Mouse (Mus musculus) G1E (cell line): Measurements from ENCODE around the gene Gm5475. TPM values are rescaled to one million over a fixed set of nuclear protein-coding genes. Genes with fewer than 3 reads are reported as not detected.
A peak's percentile ranks its signal among the peaks of the same experiment; 100 is the strongest.

Source experiments
- ATAC-seq: 2 replicates; pipeline ENCODE4 v1.8.0; 2016; ENCODE audit warnings: mild to moderate bottlenecking; ENCODE audit not compliant: insufficient number of reproducible peaks, poor library complexity, low FRiP score, severe bottlenecking; ENCODE audit errors: extremely low read depth
- DNase-seq: peaks from one replicate; pipeline ENCODE4 v3.0.0; 2012; ENCODE audit warnings: low spot score
- H3K27me3 ChIP-seq: 2 replicates; pipeline ENCODE4 v1.6.1; 2012; ENCODE audit warnings: mild to moderate bottlenecking, low read length, inconsistent platforms; ENCODE audit not compliant: insufficient read depth
- H3K36me3 ChIP-seq: replicated peaks from 2 replicates; pipeline ENCODE3; 2012; ENCODE audit warnings: mild to moderate bottlenecking, inconsistent platforms
- H3K4me1 ChIP-seq: 2 replicates; pipeline ENCODE4 v1.6.1; 2012; ENCODE audit warnings: low read depth, low read length, inconsistent platforms, mixed read lengths; ENCODE audit not compliant: insufficient read depth
- H3K4me3 ChIP-seq: 2 replicates; pipeline ENCODE4 v1.5.1; 2012; ENCODE audit warnings: low read depth, mild to moderate bottlenecking, inconsistent platforms, low read length, moderate library complexity, mixed read lengths
- H3K9me3 ChIP-seq: replicated peaks from 2 replicates; pipeline ENCODE4 v1.6.1; 2012; ENCODE audit warnings: inconsistent platforms
- CTCF ChIP-seq: IDR thresholded peaks from 2 replicates; pipeline ENCODE4 v1.5.1; 2012; ENCODE audit warnings: low read depth, low read length, inconsistent platforms, mixed read lengths
- GATA1 ChIP-seq: IDR thresholded peaks from 2 replicates; pipeline ENCODE4 v1.6.1; 2012; ENCODE audit warnings: borderline replicate concordance, low read length, inconsistent platforms, mixed read lengths
- GATA2 ChIP-seq: IDR thresholded peaks from 2 replicates; pipeline ENCODE4 v1.6.1; 2012; ENCODE audit warnings: low read depth, low read length, inconsistent platforms, borderline replicate concordance
- POLR2AphosphoS5 ChIP-seq: IDR thresholded peaks from 2 replicates; pipeline ENCODE4 v1.6.1; 2012; ENCODE audit warnings: low read depth, low read length, inconsistent platforms; ENCODE audit not compliant: insufficient replicate concordance
- TAL1 ChIP-seq: conservative IDR thresholded peaks from 2 replicates; pipeline ENCODE4 v1.6.1; 2012; ENCODE audit warnings: low read depth, low read length, inconsistent platforms, mixed read lengths
- polyA plus RNA-seq: library from polyadenylated mRNA; stranded (reverse); fragments of >175 nt; gene quantifications from 2 replicates; pipeline ENCODE4 v1.2.3, GENCODE M21; 2012
- total RNA-seq, 2 experiments: library from RNA; stranded (forward) in 1 of 2; stranded (reverse) in 1 of 2; fragments of 200-1000 nt in 1 of 2; fragments of >200 nt in 1 of 2; fragmentation: Nextera tagmentation in 1 of 2; gene quantifications; 2 replicates each; pipeline ENCODE4 v1.2.3; 2014 to 2017

Gm5475 gene
- total and polyA plus RNA-seq, 3 experiments = 0.05 TPM; not detected in 2

- DNase-seq (no peak), ATAC-seq (no peak)
- Histone ChIP-seq H3K4me1 (peaks cover 69% of the 10 kb centered on the region), H3K4me3 (no peak overlapping the region), H3K9me3 (peaks cover 5% of the 10 kb centered on the region; the same call in 1 of the 2 replicates), H3K27me3 (no peaks in the 10 kb centered on the region), H3K36me3 (no peaks in the 10 kb centered on the region)
- no peak for TF ChIP-seq GATA2
- no peak for TF ChIP-seq GATA1
- TF ChIP-seq TAL1 = no peak
- TF ChIP-seq CTCF = no peak
- no peak for TF ChIP-seq POLR2AphosphoS5
These were observed 14.2 kb downstream of the Gm5475 start for GRCm38 (mm10) chr15:100436112-100436511.

- no peak overlapping the region for H3K4me3 ChIP-seq
- peaks cover 73% of the 10 kb centered on the region for H3K4me1 ChIP-seq
- TF ChIP-seq TAL1 = no peak
- TF ChIP-seq POLR2AphosphoS5 = no peak
- TF ChIP-seq GATA2 = no peak
- TF ChIP-seq CTCF = no peak
- no peak for TF ChIP-seq GATA1
- DNase-seq = no peak
- no peaks in the 10 kb centered on the region for H3K27me3 ChIP-seq
- H3K9me3 ChIP-seq = peaks cover 5% of the 10 kb centered on the region; the same call in 1 of the 2 replicates
- H3K36me3 ChIP-seq = no peaks in the 10 kb centered on the region
- ATAC-seq = no peak
These were observed 14.6 kb downstream of the Gm5475 start for GRCm38 (mm10) chr15:100436518-100436917.

GRCm38 (mm10) chr15:100443126-100443922, 21.4 kb downstream of the Gm5475 start:
- H3K27me3 ChIP-seq = no peaks in the 10 kb centered on the region
- no peaks in the 10 kb centered on the region for H3K36me3 ChIP-seq
- peak overlapping the region; percentile 61; the same call in 1 of the 2 replicates for H3K4me3 ChIP-seq
- H3K9me3 ChIP-seq = no peaks in the 10 kb centered on the region
- peak; percentile 74 for ATAC-seq
- peak; percentile 76 for DNase-seq
- TF ChIP-seq CTCF = no peak
- peaks cover 61% of the 10 kb centered on the region for H3K4me1 ChIP-seq

- Histone ChIP-seq H3K27me3 (no peaks in the 10 kb centered on the region), H3K4me3 (no peak overlapping the region), H3K9me3 (0 out of 2 replicates have a peak, but pooled peaks cover 2% of the 10 kb centered on the region), H3K4me1 (peaks cover 54% of the 10 kb centered on the region), H3K36me3 (no peaks in the 10 kb centered on the region)
- TF ChIP-seq TAL1 (no peak), CTCF (no peak), POLR2AphosphoS5 (no peak), GATA2 (no peak), GATA1 (no peak)
- ATAC-seq = peak; percentile 36
- DNase-seq = peak; percentile 41
These were observed 24.9 kb downstream of the Gm5475 start for GRCm38 (mm10) chr15:100446887-100447286.

GRCm38 (mm10) chr15:100448572-100448971, 26.6 kb downstream of the Gm5475 start:
- H3K4me1 ChIP-seq = peaks cover 47% of the 10 kb centered on the region
- ATAC-seq (no peak), DNase-seq (no peak)
- H3K36me3 ChIP-seq = no peaks in the 10 kb centered on the region
- no peaks in the 10 kb centered on the region for H3K27me3 ChIP-seq
- H3K4me3 ChIP-seq = no peak overlapping the region
- 0 out of 2 replicates have a peak, but pooled peaks cover 2% of the 10 kb centered on the region for H3K9me3 ChIP-seq
- no peak for TF ChIP-seq POLR2AphosphoS5
- no peak for TF ChIP-seq GATA2
- no peak for TF ChIP-seq TAL1
- no peak for TF ChIP-seq CTCF
- TF ChIP-seq GATA1 = no peak

- H3K9me3 ChIP-seq = 0 out of 2 replicates have a peak, but pooled peaks cover 2% of the 10 kb centered on the region
- H3K36me3 ChIP-seq = no peaks in the 10 kb centered on the region
- H3K27me3 ChIP-seq = no peaks in the 10 kb centered on the region
- ATAC-seq (no peak), DNase-seq (no peak)
- H3K4me3 ChIP-seq = no peak overlapping the region
- TF ChIP-seq POLR2AphosphoS5 (no peak), GATA2 (no peak), GATA1 (no peak), CTCF (no peak), TAL1 (no peak)
- peaks cover 38% of the 10 kb centered on the region for H3K4me1 ChIP-seq
These were observed 27.5 kb downstream of the Gm5475 start for GRCm38 (mm10) chr15:100449495-100449894.
